Mouse (Mus musculus) kidney, adult 2 months (tissue): Measurements from ENCODE around the gene Nek7. TPM values are rescaled to one million over a fixed set of nuclear protein-coding genes. Genes with fewer than 3 reads are reported as not detected.

Experiments used
- DNase-seq: peaks from one replicate; pipeline ENCODE4 v3.0.0; 2021
- H3K27ac ChIP-seq: fragments of 200-500 bp; 2 replicates; pipeline ENCODE4 v1.5.1; 2012; ENCODE audit warnings: low read depth, low read length, control low read depth, inconsistent platforms; ENCODE audit not compliant: insufficient read depth
- H3K27me3 ChIP-seq: fragments of 200-500 bp; replicated peaks from 2 replicates; pipeline ENCODE4 v1.6.1; 2012; ENCODE audit warnings: mild to moderate bottlenecking, moderate library complexity, low read length, inconsistent platforms; ENCODE audit not compliant: control insufficient read depth, insufficient read depth
- H3K36me3 ChIP-seq: fragments of 200-500 bp; 2 replicates; pipeline ENCODE4 v1.6.1; 2012; ENCODE audit warnings: mild to moderate bottlenecking, moderate library complexity, low read length, inconsistent platforms; ENCODE audit not compliant: control insufficient read depth, insufficient read depth
- H3K4me1 ChIP-seq: fragments of 200-500 bp; 2 replicates; pipeline ENCODE4 v1.6.1; 2011; ENCODE audit warnings: low read length; ENCODE audit not compliant: control insufficient read depth, insufficient read depth
- H3K4me3 ChIP-seq: fragments of 200-500 bp; 2 replicates; pipeline ENCODE4 v1.5.1; 2011; ENCODE audit warnings: mild to moderate bottlenecking, low read depth, low read length, control low read depth; ENCODE audit not compliant: insufficient read depth
- CTCF ChIP-seq: fragments of 200-500 bp; conservative IDR thresholded peaks from 2 replicates; pipeline ENCODE4 v1.5.1; 2011; ENCODE audit warnings: low read depth, mild to moderate bottlenecking, control low read depth, low read length, moderate library complexity, mixed read lengths; ENCODE audit not compliant: insufficient read depth, insufficient read length
- POLR2A ChIP-seq: fragments of 200-500 bp; IDR thresholded peaks from one replicate; pipeline ENCODE4 v1.6.1; 2011; ENCODE audit warnings: low read depth, low read length, control low read depth
- WGBS: fragments of 180-500 bp; shearing (Covaris S2); methylation state at CpG from one replicate; pipeline ENCODE4 v1.1.7; 2018; 5-methylcytosine and 5-hydroxymethylcytosine counted together
- polyA plus RNA-seq: library from polyadenylated mRNA; depleted of rRNA; stranded (reverse); fragments of >200 nt; gene quantifications from 2 replicates; pipeline ENCODE4 v1.2.3, GENCODE M21; 2012

The Nek7 gene
- polyA plus RNA-seq, 1 experiment = 17.1 TPM

DNA sequence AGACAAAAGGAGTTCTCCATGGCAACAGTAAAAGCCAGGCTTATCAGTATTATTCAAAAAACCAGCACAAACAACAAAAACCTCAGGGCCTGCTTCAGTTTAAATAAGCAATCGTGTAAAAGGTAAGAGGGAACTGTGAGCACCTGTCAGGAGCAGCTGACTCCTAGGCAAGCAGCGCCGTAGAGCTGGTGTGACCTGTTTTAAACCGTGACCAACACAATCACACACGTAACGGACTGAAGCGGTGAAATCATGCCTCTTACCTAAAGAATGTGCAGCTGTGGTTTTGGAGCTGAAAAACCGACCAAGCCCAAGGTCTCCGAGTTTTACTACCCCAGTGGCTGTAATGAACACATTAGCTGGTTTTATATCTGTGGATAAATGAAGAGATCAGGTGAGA is 104.6 kb downstream of the Nek7 start:
- DNase-seq = no peak
- Histone ChIP-seq H3K4me3 (no peak overlapping the region), H3K4me1 (peaks cover 8% of the 10 kb centered on the region), H3K27me3 (no peaks in the 10 kb centered on the region), H3K36me3 (no peaks in the 10 kb centered on the region), H3K27ac (no peak overlapping the region)
- 79% methylated on average over 9 of the region's 9 CpGs for WGBS
- TF ChIP-seq POLR2A = no peak
- TF ChIP-seq CTCF = no peak

DNA sequence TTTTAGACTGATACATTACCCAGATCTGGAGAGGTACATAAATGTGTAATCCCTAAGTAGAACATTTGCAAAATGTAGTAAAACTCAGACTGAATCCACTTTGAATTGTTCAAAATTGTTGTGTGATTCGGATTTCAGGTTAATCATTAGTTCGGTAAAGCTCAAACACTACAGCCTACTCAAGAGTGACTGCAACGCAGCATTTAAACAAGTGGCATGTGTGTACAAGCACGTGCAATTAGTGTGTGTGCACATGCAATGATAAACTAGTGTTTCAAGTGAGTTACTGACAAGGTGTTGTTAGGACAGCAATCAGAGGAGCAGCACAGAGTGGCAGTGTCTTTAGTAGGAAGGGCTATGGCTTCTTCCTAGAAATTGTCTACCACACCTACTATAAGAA is 106.0 kb downstream of the Nek7 start:
- peak; percentile 39 for DNase-seq
- H3K27ac ChIP-seq = no peak overlapping the region
- no peak overlapping the region for H3K4me3 ChIP-seq
- H3K36me3 ChIP-seq = no peaks in the 10 kb centered on the region
- TF ChIP-seq CTCF (no peak), POLR2A (no peak)
- H3K27me3 ChIP-seq = no peaks in the 10 kb centered on the region
- 39% methylated on average over 4 of the region's 4 CpGs for WGBS
- H3K4me1 ChIP-seq = peaks cover 8% of the 10 kb centered on the region

GRCm38 (mm10) chr1:138510566-138510965 is 109.4 kb downstream of the Nek7 start:
- no peak overlapping the region for H3K4me3 ChIP-seq
- H3K27ac ChIP-seq = no peak overlapping the region
- H3K36me3 ChIP-seq = no peaks in the 10 kb centered on the region; the same call in 1 of the 2 replicates
- H3K4me1 ChIP-seq = peaks cover 20% of the 10 kb centered on the region
- no peak for DNase-seq
- no peaks in the 10 kb centered on the region for H3K27me3 ChIP-seq
- 74% methylated on average over 4 of the region's 4 CpGs for WGBS
- TF ChIP-seq POLR2A (no peak), CTCF (no peak)

GRCm38 (mm10) chr1:138507446-138508043 is 112.4 kb downstream of the Nek7 start:
- TF ChIP-seq POLR2A = no peak
- no peak for TF ChIP-seq CTCF
- peak; percentile 59 for DNase-seq
- Histone ChIP-seq H3K27ac (no peak overlapping the region), H3K27me3 (no peaks in the 10 kb centered on the region), H3K4me3 (no peak overlapping the region), H3K4me1 (peaks cover 14% of the 10 kb centered on the region), H3K36me3 (no peaks in the 10 kb centered on the region; the same call in 1 of the 2 replicates)
- WGBS = 42% methylated on average over 13 of the region's 13 CpGs

GRCm38 (mm10) chr1:138507014-138507413 is 112.9 kb downstream of the Nek7 start:
- H3K27ac ChIP-seq = peak overlapping the region; percentile 6; the same call in 1 of the 2 replicates
- H3K4me1 ChIP-seq = peaks cover 14% of the 10 kb centered on the region
- no peaks in the 10 kb centered on the region for H3K27me3 ChIP-seq
- H3K4me3 ChIP-seq = no peak overlapping the region
- 14% methylated on average over 4 of the region's 4 CpGs for WGBS
- no peaks in the 10 kb centered on the region; the same call in 1 of the 2 replicates for H3K36me3 ChIP-seq
- DNase-seq = peak; percentile 86
- TF ChIP-seq CTCF = no peak
- TF ChIP-seq POLR2A = no peak

DNA sequence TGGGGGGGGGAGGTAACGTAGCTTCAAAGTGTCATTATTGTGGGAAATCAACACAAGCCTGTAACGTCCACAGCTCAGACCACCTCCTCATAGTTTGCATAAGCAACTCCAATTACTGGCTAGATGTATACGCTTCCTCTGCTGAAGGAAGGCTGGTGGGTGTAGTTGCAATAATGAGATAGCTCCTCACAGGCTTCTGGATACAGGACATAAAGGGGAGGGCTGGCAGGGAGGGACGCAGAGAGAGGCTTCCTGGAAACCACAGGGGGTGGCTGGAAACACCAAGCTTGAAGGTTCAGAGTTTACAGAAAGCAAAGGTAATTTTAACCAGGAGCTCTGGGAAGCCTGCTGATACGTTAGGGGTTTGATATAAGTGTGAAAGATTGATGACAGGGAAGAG is 115.7 kb downstream of the Nek7 start:
- no peak overlapping the region for H3K4me3 ChIP-seq
- no peaks in the 10 kb centered on the region for H3K27me3 ChIP-seq
- peaks cover 14% of the 10 kb centered on the region for H3K4me1 ChIP-seq
- 76% methylated on average over 5 of the region's 5 CpGs for WGBS
- peak; percentile 17 for DNase-seq
- H3K27ac ChIP-seq = no peak overlapping the region
- peaks cover 1% of the 10 kb centered on the region; the same call in 1 of the 2 replicates for H3K36me3 ChIP-seq
- no peak for TF ChIP-seq POLR2A
- no peak for TF ChIP-seq CTCF

DNA sequence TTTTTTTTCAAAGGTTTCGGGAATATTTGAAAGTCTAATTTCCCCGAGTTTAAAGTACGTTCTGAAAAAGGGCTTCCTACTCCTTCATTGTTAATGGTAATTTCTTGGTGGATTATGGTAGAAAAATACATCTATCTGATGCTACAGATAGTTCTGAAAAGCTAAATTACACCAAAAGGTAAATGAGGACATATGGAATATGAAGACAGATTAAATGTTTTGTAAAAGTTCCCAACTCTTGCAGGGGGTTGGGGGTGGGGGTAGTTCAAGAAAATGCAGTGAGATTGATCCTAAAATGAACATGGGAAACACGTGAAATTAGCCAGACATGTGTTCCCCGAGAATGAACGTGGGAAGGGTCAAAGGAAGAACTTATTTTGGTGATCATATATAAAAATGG is 119.2 kb downstream of the Nek7 start:
- 0 out of 2 replicates have a peak, but pooled peaks cover 1% of the 10 kb centered on the region for H3K36me3 ChIP-seq
- H3K27me3 ChIP-seq = no peaks in the 10 kb centered on the region

More for the DNA sequence above, 119.2 kb downstream of the Nek7 start:
- WGBS = 83% methylated on average over 6 of the region's 6 CpGs
- Histone ChIP-seq H3K4me1 (no peaks in the 10 kb centered on the region), H3K27ac (no peak overlapping the region), H3K4me3 (no peak overlapping the region)
- TF ChIP-seq CTCF = no peak
- TF ChIP-seq POLR2A = no peak
- DNase-seq = no peak
